Mouse (Mus musculus) adrenal gland, postnatal 36 days (tissue): ENCODE data around the gene Smtn. TPM values are rescaled to one million over a fixed set of nuclear protein-coding genes. Genes with fewer than 3 reads are reported as not detected.

Experiments used
- DNase-seq, 2 experiments: peaks; one replicate each; pipeline ENCODE4 v3.0.0; 2021; ENCODE audit warnings: mixed read lengths in 1 of 2
- long read RNA-seq, 2 experiments: library from polyadenylated mRNA; stranded (forward); transcript quantifications; one replicate each; pipeline ENCODE4 v2.0.0; 2021; ENCODE audit warnings: borderline sequencing depth in 2 of 2
- total RNA-seq, 2 experiments: library from RNA; stranded (reverse); gene quantifications; 2 replicates each; pipeline ENCODE4 v1.2.3; 2021

Smtn gene
- 10 to 100 TPM; 44.9 to 71.7 TPM for total RNA-seq
- long read RNA-seq, experiment 1, partial matches to known transcripts: 18 of 21 reads
- long read RNA-seq, experiment 1, other reads (novel, unspliced or antisense): 2 of 21 reads
- long read RNA-seq, experiment 2, transcript Smtn-202 (21 exons, 3,335 nt): major isoform, 6 of 16 reads
- long read RNA-seq, experiment 2, partial matches to known transcripts: 6 of 16 reads
- long read RNA-seq, experiment 2, other reads (novel, unspliced or antisense): 4 of 16 reads

DNA sequence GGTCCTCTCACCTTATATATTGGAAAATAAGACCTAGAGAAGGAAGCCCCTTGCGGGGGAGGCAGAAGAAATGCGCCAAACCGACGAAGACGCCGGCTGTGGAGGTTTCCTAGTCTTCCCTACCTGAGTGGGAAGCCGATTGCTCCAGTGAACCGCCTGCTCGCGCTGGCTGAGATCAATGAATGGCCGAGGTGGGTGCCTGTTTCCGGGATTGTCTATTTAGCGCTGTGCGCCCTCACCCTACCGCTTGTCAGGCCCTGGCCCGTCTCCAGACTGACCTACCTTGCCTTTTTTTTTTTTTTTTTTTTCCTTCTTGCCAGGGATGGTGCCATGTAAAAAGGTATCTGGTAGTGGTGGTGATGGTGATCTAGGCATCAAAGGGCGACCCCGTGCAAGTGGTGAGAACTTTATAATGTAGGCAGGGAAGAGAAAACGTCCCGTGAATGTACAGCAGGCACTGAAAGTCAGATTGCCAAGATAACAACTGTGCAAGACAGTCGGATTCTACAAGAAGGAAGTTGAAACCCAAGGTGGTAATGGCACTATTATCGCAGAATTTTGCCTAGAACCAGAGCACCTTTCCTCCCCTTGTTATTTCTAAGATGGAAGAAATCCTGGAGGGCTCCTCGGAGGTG, at the start of gene Smtn:
Smtn (minus strand) TSS at position 162 of the 635 bp plus-strand sequence.
- DNase-seq: no peak

DNA sequence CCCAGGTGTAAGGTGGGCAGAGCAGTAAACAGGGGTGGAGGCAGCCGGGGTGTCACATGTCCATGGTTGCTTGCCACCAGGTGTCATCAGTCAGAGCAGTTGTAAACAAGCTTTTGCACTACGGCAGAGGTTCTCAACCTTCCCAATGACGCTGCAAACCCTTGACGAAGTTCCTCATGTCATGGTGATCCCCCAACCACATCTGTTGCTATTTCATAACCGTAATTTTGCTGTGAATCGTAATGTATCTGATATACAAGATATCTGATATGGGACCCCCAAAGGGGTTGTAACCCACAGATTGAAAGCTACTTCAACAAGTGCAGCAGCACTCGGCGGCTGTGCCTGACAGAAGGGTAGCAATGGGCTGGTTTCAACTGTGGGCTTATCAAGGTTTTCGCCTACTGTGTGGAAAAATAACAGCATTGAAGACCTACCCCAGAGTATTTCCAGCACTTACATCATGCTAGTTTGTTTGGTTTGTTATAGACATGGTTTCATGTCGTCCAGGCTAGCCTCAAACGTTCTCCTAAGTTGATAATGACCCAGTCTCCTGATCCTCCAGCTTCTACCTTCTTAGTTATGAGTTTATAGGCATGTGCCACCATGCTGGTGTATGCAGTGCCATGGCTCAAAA, 47.7 kb upstream of the Smtn start:
- DNase-seq: no peak

DNA sequence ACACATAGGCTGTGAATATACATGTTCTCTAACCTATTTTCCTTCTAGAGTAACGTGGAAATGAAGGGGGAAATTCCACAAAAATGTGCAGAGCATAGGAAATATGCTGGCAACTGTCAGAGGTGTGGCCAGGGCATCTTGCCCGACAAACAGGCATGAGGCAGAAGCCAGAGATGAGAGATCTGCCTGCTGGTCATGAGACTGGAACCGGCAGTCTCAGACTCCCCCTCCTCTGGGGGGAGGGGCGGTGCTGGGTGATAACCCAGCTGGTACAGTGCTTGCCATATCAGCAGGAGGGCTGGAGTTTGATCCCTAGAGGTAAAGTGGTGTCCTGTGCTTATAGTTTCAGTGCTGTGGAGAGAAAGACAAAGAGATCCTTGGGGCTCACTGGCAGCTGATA, 46.9 kb upstream of the Smtn start:
- DNase-seq: no peak

DNA sequence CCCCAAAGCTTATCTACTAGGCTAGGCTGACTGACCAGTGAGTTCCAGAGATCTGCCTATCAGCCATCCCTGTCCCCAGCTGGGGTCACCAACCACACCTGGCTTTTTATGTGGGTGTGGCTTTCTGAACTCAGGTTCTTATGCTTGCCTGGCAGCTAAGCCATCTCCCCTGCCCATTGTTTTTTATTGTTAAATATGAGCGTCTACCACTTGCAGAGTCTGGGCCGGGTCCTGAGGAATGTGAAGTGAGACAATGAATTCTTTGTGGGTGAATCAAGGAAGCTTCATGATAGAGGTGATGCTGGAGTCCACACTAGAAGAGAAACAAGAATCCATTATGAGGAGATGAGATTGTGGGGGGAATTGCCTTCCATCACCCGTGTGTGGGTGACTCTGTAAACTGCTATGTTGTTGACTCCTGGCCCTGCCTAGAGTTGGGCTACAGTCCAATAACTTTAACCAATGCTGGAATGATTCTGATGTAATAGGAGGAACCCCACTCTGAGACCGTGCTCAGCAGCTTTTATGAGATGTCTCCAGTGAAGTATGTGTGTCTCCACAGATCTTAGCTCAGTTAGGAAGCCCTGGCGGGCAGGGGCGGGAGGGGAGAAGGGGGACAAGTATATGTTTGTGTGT, 45.7 kb upstream of the Smtn start:
- no peak for DNase-seq

DNA sequence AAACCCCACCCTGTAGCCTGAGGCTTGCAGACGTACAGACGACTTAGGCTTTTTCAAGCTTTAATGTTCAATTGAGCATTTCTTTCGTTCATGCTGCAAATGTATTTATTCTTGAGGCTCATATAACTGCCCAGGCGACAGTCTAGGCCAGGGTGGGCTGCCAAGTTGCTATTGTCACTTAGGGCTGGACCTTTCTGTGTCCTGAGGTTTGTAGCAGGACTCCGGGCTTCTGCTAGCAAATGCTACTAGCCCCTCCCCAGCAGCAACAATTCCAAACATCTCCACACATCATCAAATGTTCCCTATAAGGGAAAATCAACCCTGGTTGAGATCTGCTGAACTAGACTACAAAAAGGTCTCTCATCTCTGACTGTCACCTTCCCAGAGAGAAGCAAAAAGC, 42.7 kb upstream of the Smtn start:
- DNase-seq: no peak

DNA sequence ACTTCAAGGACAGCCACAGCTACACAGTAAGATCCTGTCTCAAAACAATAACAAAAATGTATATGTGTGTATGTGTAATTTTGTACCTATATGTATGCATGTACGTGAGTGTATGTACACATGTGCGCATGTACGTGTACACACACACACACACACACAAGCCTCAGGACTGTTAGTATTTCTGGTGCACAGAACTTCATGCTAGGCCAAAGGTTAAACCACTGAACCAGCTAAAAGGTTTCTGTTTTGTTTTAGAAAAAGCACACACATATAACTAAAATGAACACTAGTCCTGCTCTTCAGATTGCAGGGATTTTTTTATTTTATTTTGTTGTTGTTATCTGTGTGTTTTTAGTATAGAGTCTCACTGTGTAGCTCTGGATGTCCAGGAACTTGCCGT, 41.5 kb upstream of the Smtn start:
- DNase-seq: no peak

DNA sequence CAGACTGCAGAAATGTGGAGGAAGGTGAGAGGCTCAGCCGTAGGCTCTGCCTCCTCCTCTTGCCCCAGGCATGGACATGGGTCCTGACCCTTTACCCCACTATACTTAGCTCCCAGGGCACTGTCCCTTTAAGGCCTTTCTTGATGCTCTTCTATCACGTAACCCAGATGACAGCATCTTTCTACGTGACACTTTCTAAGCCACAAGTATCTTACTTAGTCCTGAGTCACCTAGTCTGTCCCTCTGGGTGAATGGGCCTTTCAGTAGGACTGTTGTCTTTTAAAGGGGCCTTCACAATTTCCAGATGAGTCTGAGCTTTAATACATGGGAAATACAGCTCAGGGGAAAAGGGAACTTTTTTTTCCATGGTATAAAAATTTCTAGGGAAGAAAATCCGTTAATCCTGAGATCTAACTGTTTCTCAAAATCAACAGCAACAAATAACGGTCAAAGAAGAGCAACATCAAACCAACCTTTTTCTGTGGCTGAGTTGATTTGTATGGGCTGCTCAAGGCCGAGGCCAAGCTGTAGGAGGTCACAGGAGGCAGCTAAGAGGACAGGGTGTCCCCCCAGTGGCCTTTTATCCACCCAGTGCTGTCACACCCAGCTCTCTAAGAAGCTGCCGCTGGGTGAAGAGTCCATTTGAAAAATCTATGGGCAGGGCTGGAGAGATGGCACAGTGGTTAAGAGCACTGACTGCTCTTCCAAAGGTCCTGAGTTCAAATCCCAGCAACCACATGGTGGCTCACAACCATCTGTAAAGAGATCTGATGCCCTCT, 40.1 kb upstream of the Smtn start:
- DNase-seq: peak; percentile 51 to 75

DNA sequence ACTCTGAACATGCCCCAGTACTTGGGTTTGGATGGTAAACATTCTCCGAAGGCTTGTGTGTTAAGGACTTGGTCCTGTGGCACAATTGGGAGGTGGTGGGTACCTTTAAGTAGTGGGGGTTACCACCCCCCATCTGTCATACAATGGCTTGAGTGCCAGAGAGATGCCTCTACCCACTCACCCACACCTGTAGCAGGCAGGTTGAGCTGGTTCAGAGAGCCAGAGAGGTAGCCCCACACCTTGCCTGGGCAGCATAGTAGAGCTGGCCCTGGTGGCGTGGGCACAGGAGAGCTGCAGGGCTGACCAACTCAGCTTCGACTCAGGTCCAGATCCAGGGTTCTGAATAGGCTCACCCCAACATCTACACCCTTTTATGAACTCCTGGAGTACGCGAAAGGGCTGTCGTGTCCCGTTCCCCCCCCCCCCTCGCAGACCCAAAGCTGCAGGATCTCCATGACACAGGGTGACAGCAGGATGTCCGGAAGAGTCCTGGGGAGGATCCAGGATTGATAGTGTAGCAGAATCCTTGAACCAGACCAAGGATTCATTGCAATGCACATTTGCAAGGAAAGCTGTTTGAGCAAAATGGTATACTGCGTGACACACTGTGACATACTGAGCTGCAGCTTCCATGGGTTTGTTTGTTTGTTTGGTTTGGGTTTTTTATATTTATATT, 37.8 kb upstream of the Smtn start:
- no peak for DNase-seq

DNA sequence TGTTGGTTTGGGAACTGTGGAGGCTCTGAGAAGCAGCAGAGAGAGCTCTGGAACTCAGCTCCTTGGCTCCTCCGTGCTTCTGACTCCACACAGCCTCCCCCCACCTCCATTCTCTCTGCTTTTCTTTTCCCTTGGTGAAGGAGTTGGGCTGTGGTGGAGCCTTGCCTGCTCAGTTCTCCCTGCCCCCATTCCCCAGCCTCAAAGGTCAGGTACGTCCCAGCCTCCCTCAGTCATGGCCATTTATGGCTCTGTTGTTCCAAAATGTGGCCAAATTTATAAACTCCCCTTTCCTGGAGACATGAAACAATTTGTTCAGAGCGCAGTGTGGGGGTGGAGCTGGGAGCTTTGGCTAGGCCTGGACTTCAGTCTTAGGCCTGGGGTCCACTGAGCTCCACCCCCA, 34.8 kb upstream of the Smtn start:
- DNase-seq: peak; percentile 72 to 78

DNA sequence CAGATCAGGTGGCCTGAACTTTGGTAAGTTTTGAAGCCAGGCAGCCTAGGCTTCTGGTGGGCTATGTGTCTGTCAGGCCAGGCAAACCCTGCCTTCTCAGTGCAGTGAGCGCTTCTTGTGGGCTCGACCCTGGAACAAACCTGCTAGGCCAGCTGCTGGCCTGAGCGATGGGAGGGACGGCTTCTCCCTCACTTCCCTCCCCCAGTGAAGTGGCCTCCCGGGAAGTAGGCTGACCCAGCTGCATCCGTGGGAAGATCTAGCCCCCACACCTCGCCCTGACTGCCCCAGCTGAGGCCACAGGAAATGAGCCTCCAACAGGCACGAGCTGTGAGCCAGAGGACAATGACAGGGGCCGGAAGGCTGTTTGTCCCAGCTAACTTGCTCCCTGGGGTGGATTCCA, 32.7 kb upstream of the Smtn start:
- peak; percentile 69 to 76 for DNase-seq

DNA sequence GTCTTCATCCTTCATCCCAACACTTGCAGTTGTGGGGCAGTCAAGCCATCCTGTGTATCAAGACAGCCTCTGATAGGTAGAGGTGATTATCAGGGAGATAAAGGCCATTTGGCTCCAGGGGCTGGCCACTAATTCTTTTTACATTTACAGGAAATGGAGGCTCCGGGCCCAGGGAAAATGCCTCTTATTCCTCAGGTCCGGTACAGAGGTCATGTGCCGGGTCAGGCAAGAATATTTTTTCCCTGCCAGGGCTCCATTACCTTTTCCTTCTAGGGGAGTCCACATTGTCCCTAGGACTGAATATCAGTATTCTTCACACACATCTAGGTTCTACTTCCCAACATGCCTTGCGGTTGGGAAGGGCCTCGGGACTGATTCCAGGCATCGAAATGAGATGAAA, 31.8 kb upstream of the Smtn start:
- no peak for DNase-seq

DNA sequence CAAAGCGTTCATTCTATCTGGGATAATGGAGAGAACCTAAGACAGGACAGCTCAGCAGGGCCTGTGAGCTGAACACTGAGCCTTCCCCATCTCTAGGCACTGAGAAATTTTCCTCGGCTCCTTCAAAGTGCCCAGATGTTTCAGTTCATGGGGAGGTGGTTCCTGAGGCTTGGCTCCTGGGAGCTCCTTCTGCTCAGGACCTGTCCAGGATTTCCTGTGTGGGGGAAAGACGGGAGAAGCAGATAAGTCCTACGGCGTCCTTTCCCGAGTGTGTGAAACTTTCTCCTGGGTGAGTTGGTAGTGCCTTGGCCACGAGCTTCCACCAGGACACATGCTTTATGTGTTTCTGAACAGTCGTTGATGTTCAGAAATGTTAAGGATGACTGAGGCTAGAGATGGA, 29.9 kb upstream of the Smtn start:
- peak in 1 of 2 experiments; percentile 15 for DNase-seq

DNA sequence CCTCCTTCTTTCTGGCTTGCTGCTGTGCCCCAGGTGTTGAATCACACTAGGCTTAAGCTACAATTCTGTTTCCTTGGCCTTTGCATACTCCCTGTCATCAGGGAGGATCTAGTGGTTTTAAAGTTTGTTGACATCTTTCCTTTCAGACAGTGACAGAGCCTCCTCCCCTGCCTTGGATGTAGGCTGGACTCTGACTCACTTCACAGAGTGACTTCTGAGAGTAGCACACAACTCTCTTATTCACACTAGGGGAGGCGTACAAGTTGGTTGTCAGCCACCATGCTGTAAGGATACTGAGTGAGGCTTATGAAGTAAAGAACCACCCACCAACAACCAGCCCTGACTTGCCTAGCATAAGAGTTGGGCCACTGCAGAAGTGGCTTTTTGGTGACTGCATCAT, 27.5 kb upstream of the Smtn start:
- peak in 1 of 2 experiments; percentile 24 for DNase-seq

DNA sequence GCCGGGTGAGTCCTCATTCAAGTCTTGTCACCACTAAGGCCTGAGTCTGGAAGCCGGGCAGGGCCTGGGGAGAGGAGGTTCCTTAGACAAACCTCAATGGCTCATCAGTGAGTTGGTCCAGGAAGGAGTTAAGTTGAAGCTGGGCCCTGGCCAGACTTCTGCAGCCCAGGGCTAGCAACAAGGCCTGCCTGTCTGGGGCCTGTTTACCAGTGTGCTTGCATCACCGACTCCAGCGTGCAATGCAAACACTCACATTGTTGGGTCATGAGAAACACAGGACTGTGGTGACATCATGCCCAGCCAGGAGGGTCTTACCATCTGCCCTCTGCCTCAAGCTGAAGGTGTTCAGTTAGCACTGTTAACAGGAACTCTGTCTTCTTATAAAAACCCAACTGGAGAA, 25.6 kb upstream of the Smtn start:
- peak in 1 of 2 experiments; percentile 19 for DNase-seq

DNA sequence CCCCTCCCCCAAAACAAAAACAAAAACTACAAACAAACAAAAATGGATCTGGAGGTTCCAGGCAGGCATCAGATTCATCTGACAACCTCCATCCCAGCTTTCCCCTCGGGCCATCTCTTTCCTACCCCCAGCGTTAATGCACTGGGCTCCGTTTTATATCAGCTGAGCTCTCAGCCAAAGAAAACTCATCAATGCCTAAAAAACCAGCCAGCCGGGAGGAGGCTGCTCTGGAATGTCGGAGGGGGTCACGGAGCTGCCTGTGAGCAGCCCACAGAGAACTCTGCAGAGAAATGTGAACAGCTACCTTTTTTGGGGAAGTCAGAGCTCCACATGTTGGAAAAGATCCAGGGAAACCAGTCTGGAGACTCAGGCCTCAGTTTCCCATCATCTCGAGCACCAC, 24.0 kb upstream of the Smtn start:
- no peak for DNase-seq

DNA sequence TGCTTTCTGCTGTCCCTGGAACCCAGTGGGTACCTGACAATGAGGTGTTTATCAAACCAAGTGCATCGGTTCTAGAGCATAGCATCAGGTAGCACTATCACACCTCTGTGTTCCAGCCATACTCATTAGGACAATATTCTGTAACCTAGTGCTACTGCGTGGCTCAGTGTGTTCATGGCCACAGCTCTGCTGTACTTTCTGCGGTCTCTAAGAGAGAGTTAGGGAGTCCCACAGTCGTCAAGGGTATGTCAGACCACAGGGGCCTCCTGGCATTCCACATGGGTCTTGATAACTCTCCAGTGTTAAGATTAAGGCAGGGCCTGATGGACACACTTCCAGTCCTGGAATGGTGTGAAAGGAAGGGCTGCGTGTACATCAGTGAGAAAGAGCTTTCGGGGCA, 23.4 kb upstream of the Smtn start:
- no peak for DNase-seq

DNA sequence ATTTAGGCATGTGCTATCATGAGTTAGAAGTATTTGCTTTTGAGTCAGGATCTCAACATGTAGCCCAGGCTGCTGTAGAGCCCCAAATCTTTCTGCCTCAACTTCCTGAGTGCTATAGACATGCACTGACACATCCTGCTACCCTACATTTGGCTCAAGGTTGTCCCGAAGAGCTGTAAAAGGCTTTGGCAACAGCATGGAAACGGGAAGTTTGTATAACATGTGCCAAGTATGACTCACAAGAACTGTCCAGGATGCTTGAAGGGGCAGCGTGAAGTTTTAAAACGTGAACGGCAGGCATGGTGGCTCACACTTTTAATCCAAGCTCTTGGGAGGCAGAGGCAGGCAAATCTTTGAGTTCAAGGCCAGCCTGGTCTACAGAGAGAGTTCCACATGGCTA, 19.8 kb upstream of the Smtn start:
- DNase-seq: peak; percentile 33 to 41

DNA sequence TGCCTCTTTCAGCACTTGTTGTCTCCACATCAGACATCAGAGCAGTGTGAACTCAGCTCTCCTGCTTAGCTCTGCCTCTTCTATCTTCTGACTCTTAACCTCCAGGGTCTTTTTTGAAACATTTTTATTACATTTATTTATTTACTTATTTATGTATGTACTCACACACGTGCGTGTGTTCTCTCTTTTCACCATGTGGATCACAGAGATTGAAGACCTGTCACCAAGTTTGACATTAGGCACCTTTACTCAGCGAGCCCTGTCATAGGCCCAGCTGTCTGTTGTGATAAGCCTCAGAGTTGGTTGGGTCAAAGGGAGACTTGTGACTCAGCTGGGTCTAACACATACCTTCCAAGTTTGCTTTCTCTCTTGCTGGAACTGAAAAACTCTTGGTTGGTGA, 17.4 kb upstream of the Smtn start:
- no peak for DNase-seq

DNA sequence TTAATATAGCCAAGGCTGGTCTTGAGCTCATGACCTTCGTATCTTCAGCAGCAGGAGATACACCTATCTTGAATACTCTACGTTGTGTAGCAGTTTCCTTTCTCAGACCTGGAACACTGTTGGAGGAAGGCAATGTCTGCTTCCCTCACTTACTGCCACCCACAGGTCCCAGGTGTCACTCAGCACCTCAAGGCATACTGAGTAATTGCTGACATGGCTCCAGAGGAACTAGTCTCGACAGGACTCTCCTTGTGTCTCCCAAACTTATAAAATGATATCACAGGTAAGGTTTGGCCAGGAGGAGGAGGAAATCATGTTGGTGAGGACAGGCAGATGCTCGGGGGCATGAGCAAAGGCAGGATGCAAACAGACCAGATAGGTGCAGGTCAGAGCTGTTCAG, 14.6 kb upstream of the Smtn start:
- no peak for DNase-seq

DNA sequence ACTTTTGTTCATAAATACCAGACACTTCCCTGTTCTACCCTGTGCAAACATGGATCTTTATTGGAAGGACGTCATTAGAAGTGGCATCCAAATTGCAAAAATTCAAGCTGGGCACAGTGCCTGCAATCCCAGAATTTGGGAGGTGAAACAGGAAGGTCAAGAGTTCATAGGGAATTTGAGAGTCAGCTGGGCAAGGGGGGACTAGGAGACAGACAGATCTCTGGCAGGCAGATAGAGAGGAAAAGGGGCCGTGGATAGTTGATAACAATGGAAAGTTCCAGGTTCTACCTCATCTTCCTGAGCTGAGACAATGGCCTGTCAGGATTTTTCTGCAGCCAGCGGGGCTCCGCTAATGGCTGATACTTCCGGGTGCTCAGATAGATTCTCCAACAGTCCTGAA, 9.4 kb upstream of the Smtn start:
- peak; percentile 19 to 48 for DNase-seq

DNA sequence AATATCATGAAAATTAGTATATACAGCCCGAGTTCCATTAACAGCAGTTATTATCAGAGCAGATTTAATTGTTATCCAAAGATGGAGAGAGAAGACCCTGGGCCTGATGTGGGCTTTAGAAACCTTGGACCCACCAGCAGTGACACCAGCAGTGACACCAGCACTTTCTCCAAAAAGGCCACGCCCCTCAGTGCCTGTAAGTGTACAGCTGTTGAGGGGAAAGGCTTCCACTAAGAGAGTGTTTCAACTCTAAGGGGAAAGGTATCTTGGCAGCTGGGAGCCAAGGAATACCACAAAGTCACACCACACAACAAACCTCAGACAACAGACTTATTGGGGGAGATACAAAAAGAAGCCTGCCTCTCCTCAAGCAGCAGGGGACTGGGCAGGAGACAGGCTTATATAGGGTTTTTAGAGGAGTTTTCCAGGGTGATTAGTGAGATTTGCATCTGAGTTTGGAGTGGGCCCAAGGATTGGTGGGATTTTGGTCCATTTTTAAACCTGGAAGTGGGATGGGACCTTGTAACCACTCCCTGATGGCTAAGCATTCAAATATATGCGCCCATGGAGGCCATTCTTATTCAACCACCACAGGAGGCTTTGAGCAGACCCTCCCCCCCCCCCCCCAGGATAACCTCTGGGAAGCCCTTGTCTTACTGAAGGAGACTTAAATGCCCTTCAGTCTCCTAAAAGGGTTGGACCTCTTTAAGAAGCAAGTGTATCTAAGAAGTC, 8.3 kb upstream of the Smtn start:
- DNase-seq: no peak
